Mouse (Mus musculus) c-Kit-negative CD71-positive TER-119-positive erythroid progenitor cells, embryonic 14.5 days (primary cell): ENCODE measurements around the gene Elob.

Source experiments
- DNase-seq: peaks from one replicate; pipeline ENCODE4 v3.0.0-alpha.2; 2013; ENCODE audit warnings: low read depth, low spot score

The Elob gene

GRCm38 (mm10) chr17:23823614-23824013 lies 5.3 kb downstream of the Elob start:
- DNase-seq, result no peak

DNA sequence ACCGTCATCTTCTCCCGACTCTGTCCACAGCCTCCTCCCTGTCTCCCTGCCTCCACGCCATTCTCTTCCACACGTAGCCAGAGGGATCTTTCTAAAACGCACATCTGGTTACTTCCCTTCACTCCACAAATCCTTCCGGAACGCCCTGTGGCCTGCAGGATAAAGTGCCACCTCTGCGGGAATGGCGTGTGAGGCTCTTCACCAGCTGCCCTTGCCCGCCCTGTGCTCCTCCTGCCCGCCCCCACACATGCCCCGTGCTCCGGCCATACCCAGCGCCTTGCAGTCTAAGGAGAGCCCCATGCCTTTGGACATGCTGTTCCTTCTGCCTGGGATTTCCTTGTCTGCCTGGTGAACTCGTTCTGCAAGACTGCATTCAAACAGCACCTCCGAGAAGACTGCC lies 5.9 kb downstream of the Elob start:
- no peak for DNase-seq

GRCm38 (mm10) chr17:23822094-23822493 lies 6.8 kb downstream of the Elob start:
- no peak for DNase-seq

- no peak for DNase-seq
Measured at GRCm38 (mm10) chr17:23820731-23821130, 8.2 kb downstream of the Elob start.

GRCm38 (mm10) chr17:23819235-23819634 lies 9.7 kb downstream of the Elob start:
- DNase-seq, result no peak

DNA sequence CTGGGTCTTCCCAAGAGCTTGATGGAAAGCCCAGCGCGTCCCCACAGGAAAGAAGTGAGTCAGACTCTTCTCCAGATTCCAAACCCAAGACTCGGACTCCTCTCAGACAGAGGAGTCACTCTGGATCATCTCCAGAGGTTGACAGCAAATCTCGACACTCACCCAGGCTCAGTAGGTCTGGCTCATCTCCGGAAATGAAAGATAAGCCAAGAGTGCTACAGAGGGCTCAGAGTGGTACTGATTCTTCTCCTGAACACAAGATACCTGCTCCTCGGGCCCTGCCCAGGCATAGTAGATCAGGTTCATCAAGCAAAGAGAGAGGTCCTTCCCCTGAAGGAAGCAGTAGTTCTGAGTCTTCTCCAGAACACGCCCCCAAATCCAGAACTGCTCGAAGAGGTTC lies 10.4 kb downstream of the Elob start:
- no peak for DNase-seq

- DNase-seq, result no peak
Measured at GRCm38 (mm10) chr17:23815641-23816040, 13.3 kb downstream of the Elob start.

DNA sequence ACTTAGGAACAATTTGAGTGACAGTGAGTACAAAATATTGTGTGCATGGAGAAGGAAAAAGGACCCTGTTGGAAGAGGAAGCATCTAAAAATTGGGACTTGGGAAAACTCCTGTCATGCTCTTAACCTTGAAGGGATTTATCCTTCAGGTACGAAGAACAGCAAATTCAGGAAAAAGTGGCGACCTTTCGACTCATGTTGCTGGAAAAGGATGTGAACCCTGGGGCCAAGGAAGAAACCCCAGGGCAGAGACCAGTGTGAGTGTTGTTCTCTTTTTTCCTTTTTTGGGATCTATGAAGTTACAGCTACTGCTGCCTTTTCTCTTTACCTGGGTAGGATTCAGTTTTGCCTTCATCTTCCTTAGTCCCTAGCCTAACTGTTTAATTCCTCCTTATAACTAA lies 21.0 kb downstream of the Elob start:
- no peak for DNase-seq

DNA sequence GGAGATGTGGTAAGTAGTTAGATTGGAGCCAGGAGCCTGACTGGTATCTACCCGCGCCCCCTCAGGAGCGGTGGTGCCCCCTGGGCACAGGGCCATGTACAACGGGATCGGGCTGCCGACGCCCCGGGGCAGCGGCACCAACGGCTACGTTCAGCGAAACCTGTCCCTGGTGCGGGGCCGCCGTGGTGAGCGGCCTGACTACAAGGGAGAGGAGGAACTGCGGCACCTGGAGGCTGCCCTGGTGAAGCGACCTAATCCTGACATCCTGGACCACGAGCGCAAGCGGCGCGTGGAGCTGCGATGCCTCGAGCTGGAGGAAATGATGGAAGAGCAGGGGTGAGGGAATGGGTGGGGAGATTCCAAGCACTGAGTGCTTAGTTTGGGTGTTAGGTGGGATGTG lies 22.1 kb downstream of the Elob start:
- no peak for DNase-seq

GRCm38 (mm10) chr17:23804426-23805085 lies 24.4 kb downstream of the Elob start:
- no peak for DNase-seq

GRCm38 (mm10) chr17:23803366-23804041 lies 25.4 kb downstream of the Elob start:
- DNase-seq, result peak; percentile 80

DNA sequence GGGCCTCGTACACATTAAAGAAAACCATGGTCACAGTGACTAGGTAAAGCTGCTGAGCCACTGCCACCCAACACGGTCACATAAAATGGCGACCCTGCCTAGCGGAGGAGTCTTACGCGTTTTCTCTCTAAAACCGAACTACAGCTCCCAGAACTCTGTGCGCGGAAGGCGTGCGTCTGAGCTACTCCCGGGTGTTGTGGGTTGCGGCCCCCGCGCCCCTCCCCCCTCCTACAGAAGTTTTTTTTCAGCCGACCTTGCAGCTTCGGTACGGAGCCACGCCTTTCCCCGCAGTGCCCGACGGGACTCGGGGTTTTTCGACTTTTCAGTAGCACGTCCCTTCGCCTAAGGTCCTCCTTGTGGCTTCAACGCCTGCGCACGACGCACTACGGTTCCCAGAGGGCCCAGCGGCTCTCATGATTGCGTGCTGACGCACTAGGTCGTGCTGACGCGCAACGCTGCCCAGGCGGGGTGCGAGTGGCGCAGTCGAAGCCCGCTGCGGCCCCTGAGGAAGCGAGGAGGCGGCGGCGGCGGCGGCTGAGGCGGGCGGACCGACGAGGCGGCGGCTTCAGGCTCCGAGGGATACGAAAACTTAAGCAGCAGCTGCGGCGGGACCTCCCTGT lies 26.1 kb downstream of the Elob start:
- DNase-seq, result peak; percentile 93

DNA sequence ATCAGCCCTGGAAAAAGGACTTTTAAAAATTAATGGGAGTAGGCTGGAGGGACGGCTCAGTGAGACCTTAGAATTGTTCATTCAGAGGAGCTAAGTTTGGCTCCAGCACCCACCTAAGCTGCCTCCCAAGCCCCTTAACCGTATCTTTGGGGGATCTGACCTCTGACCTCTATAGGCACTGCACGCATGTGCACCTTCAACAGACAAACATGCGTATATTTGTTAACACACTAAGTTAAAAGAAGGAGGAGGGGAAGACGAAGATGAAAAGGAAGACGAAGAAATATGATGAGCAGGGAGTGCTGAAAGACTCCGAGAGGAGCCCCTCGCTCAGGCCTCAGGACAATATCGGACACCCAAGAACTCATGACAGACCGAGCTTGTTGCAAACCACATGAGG lies 27.3 kb downstream of the Elob start:
- DNase-seq, result no peak

- no peak for DNase-seq
Measured at GRCm38 (mm10) chr17:23797316-23797715, 31.6 kb downstream of the Elob start.

DNA sequence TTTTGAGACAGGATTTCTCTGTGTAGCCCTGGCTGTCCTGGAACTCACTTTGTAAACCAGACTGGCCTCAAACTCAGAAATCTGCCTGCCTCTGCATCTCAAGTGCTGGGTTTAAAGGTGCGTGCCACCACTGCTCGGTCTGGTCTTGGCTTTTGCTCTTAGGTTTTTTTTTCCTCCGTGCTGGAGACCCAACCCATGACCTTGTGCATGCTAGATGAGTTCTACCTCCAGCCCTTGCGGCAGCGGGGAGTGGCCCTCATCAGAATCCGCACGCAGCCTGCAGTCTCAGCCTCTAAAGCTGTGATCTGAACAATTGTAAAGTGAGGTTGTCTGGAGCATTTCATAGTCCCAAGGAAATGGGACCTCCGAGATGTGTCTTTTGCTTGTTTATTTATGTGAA lies 33.6 kb downstream of the Elob start:
- no peak for DNase-seq

DNA sequence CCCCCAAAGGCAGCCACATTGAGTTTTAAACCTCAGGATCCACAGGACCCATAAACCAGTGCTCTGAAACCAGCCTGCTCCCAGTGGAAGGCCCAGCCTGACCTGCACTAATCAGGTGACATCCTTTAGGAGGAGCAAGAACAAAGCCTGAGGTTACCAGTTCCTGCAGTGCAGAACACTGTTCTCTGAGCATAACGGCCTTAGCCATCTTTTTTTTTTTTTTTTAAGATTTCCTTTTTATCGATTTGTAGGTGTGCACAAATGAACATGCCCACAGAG lies 37.9 kb downstream of the Elob start:
- DNase-seq, result no peak

DNA sequence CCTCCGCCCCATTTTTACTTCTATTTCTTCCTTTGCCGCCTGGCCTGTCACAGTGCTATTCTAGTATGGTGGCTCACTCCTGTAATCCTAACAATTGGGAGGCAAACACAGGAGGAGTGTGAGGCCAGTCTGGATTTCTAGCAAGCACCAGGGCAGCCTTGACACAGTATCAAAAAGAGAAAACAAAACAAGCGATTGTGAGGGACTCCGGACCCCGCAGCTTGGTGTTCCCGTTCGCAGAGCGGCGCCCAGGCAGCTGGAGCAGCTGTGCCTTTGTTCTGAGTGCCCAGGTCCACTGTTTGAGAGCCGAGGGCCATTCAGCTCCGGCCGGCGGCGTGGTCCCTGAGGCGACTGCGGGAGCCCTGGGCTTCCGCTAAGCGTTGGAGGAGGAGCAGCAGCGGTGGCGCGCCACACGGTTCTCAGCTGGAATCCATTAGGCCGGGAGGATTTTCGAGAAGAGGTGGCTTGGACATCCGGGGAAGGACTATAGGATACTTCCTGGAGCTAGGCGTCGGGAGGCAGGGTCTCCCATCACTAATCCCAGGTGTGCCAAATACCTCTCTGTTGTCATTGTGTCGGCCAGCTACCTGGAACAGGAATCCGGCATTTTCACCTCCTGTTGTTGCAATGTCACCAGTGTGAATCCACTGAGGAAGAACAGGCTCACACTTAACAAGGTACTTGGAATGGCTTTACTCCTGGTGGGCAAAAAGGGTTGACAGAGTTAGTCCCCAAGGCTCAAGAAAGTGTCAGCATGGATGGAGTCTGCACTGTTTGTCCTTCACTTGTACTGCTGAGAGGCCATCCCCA lies 38.5 kb downstream of the Elob start, which contains the start of gene Srrm2:
TSS of gene Srrm2 (plus strand) at position 264 of the 810 bp plus-strand sequence.
- DNase-seq, result no peak

DNA sequence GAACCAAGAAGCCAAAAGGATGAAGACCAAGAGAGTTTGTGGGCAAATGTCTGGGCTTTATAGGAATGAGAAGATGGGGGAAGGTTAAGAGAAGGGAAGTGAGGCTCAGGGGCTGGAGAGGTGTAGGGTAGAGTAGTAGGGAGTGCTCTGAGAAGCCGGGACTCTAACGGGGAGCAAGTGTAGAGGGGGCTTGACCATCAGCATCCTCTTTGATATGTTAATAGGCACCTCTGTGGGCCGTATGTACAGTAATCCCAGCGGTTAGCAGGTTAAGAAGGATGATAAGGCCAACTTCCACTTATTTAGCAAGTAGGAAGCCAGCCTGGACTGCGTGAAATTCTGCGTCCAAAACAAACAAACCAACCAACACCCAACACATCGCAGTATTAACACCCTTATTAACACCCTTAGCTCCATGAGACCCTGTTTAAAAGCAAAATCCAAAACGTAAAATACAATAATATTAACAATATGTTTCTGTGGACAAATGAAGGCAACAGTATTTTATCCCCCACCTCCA lies 39.1 kb downstream of the Elob start:
- DNase-seq, result no peak

- DNase-seq, result no peak
Measured at GRCm38 (mm10) chr17:23788973-23789372, 40.0 kb downstream of the Elob start.

- no peak for DNase-seq
Measured at GRCm38 (mm10) chr17:23786510-23786931, 42.4 kb downstream of the Elob start.

DNA sequence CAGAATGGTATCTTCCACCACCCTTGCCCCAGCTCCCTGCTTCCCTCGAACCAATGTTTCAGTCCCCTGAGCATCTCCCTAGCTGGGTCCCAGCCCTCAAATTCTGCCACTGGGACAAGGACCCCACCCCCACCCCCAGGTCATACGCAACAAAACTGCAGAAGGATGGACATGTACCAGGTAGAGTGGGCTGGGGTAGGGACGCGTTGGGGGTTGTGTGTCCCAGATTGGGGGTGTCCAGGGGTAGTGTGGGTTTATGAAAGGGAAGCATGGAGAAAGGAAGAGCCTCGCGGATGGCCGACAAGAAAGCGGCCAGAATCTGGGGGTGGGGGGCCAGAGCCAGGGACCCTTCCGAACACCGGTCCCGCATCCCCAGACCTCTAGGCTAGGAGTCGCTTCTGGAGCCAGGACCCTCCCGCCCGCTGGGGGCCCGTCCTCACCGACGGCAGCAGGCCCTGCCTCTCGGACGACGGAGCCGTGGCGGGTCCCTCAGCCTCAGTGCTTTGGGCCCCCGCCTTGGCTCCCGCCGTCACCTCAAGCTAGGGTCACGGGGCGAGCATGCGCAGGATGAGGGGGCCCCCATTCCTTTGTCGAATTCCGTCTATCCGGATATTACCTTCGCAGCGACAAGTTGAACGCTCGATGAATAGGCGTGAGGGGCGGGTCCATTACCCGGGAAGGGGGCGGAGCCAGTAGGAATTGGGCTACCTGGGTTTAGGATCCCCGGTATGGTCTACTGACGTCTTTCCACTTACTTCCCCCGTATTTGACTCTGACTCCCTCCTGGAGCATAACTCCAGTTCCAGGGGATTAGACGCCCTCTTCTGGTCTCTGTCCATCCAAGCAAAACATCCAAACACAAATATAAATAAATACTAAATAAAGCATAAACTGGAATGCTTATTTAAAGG lies 43.1 kb downstream of the Elob start, which contains the start of gene Flywch2:
TSS of gene Flywch2 (minus strand) at position 521 of the 911 bp plus-strand sequence.
- DNase-seq, result peak; percentile 61
